Mouse (Mus musculus) CD4-positive naive resting alpha-beta T cell, adult 57 days (primary cell): ENCODE measurements around the gene Fam131b. TPM values are rescaled to one million over a fixed set of nuclear protein-coding genes. Genes with fewer than 3 reads are reported as not detected.

Source experiments
- total RNA-seq: library from RNA; stranded (reverse); gene quantifications from one replicate; pipeline ENCODE4 v1.2.4, GENCODE M21; 2023

Gene Fam131b
- 0.15 TPM for total RNA-seq

DNA sequence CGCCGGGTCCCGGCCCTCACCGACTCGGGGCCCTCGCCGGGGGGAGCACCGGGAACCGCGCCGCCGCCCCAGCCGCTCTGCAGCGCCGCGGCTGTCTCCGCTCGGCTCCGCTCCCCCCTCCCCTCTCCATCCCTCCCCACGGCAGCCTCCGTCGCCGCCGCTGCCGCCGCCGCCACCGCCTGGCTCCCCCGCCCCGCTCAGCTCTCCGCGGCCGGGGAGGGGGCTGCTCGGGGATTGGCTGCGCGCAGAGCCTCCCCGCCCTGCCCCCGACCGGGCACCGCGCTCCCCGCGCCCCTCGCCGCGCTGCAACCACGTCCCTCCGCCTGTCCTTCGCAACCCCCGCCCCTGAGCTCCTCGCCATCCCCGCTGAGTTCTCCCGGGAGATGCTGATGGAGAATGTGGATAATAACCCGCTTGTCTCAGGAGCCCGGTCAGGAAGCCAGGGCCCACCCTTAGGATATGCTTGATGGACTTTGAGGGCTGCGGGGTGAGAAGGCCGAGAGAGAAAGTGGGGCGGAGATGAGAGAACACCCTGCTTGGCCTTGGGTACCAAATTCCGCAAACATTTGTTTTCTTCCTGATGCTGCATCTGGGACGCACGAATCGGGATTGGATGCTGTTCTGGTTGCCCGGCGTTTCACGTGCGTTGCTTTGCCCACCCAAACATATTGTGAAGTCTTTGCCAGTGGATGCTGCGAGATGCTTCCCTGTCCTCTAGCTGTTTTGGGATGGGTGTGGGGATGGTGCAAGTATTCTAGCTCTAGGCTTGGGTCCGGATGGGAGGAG lies at the start of gene Fam131b:
Fam131b (minus strand) TSS at position 162 of the 786 bp plus-strand sequence.

DNA sequence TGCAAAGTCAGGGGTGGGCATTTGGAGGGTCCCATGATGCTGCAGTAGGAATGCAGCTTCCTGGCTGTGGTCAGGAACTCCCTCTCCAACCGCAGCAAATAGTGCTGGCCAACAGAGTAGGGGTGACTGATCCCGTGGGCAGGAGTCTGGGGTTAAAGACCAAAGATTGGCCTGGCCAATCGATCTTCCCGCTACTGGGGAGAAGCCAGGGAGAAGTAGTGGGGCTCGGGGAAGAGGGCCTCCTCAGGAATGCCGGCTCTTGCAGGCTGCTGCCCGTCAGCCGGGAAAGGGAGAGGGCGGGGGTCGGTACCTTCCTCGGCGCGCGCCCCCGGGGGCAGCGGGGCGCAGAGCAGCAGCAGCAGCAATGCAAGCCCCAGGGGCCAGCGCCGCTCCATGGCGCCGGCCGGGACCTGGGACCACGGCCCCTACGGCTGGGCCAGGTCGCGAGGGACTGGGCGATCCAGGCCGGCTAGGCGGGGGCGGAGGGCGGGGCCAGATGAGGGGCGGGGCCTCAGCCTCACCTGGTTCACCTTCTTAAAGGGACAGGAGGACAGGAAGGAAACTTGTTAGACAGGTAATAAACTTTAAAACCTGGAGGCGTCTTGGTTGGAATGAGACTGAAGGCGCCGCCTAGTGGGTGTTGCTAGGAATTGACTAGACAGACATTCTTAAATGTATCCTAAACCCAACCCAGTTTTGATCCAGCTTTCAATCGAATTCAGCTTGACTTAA lies 48.5 kb upstream of the Fam131b start, which contains the start of gene Epha1:
Epha1 (minus strand) TSS at position 453 of the 732 bp plus-strand sequence.

GRCm38 (mm10) chr6:42349426-42350020 lies 25.1 kb upstream of the Fam131b start, which contains the start of gene Zyx:
Gene Zyx (plus strand): TSS chr6:42349630.

DNA sequence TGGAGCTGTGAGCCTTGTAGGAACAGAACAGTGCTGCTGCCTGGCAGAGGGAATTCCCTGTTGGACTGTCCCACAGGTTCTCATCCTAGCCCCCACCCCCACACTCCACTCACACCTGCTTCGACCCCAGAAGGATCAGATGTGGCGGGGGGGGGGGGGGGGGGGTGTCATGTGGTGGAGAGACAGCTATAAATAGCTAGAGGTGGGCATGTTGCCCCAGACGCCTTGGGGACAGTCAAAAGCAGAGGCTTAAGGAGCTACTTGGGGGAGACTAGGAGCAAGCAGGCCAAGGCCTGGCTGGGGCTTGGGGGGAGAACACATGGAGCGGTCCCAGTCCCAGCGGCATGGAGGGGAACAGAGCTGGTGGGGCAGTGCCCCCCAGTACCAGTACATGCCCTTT lies 38.0 kb downstream of the Fam131b start, which contains the start of gene Clcn1:
Clcn1 (plus strand) TSS at position 238 of the 400 bp plus-strand sequence.

Other genes with a start within 250 kb of the Fam131b start
- gene Tas2r139, start 183.7 kb downstream of the Fam131b start, total RNA-seq = not detected
- not detected for gene Tas2r144, start 109.3 kb downstream of the Fam131b start, total RNA-seq
- 10.3 TPM for gene Gstk1, start 78.7 kb downstream of the Fam131b start, total RNA-seq
- not detected for gene Tmem139, start 62.7 kb downstream of the Fam131b start, total RNA-seq
- gene Casp2, start 59.7 kb downstream of the Fam131b start, total RNA-seq = 104 TPM
- gene Clcn1, start 38.0 kb downstream of the Fam131b start, total RNA-seq = 1.4 TPM
- gene Zyx, start 25.0 kb upstream of the Fam131b start, total RNA-seq = 146 TPM
- 0.18 TPM for gene Epha1, start 48.6 kb upstream of the Fam131b start, total RNA-seq
- 0.92 TPM for gene Tas2r143, start 75.6 kb upstream of the Fam131b start, total RNA-seq
- gene Tas2r135, start 80.8 kb upstream of the Fam131b start, total RNA-seq = 0.53 TPM
- gene Tas2r126, start 109.9 kb upstream of the Fam131b start, total RNA-seq = not detected
- gene Olfr458, start 140.6 kb upstream of the Fam131b start, total RNA-seq = not detected
- not detected for gene Olfr457, start 151.7 kb upstream of the Fam131b start, total RNA-seq
- gene Olfr456, start 162.6 kb upstream of the Fam131b start, total RNA-seq = not detected
- gene Olfr455, start 222.9 kb upstream of the Fam131b start, total RNA-seq = not detected